Mouse (Mus musculus) large intestine, adult 2 months (tissue): ENCODE measurements around the gene Dis3. TPM values are rescaled to one million over a fixed set of nuclear protein-coding genes. Genes with fewer than 3 reads are reported as not detected.
"Not testable (repeated sequence)": the region's sequence is repeated elsewhere in the genome, so short reads cannot be mapped to it uniquely, and the experiment has no call there.

Experiments
- DNase-seq: peaks from one replicate; pipeline ENCODE4 v3.0.0-alpha.2; 2012; ENCODE audit warnings: low read depth, low spot score
- whole genome bisulfite sequencing: fragments of 180-500 bp; shearing (Covaris S2); methylation state at CpG from one replicate; pipeline ENCODE4 v1.1.7; 2018; 5-methylcytosine and 5-hydroxymethylcytosine counted together
- polyA plus RNA-seq: library from polyadenylated mRNA; depleted of rRNA; stranded (reverse); fragments of >200 nt; gene quantifications from 2 replicates; pipeline ENCODE4 v1.2.3, GENCODE M21; 2012

Dis3 gene
- polyA plus RNA-seq, 1 experiment = 2.7 TPM

DNA sequence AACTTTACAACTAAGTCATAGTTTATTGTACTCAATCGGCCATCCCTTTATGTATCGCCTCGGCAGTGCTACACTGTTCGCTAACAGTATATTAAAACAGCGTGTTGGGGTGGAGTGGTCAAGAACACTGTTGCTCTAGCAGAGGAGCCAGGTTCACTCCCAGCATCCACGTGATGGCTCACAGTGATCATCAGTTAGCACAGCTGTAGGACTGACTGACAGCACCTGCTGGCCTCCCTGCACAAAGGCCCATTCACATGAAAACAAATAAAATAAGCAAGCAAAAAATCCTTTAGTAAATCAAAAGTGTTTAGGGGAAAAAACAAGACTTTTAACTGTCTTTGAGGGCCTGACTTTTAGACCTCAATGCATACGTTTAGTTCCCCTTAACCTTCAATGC lies 10.6 kb downstream of the Dis3 start:
- 86% methylated on average over 7 of the region's 7 CpGs for WGBS
- DNase-seq = no peak

GRCm38 (mm10) chr14:99071146-99071545 lies 28.4 kb downstream of the Dis3 start:
- 92% methylated on average over 4 of the region's 4 CpGs for WGBS
- DNase-seq = no peak

DNA sequence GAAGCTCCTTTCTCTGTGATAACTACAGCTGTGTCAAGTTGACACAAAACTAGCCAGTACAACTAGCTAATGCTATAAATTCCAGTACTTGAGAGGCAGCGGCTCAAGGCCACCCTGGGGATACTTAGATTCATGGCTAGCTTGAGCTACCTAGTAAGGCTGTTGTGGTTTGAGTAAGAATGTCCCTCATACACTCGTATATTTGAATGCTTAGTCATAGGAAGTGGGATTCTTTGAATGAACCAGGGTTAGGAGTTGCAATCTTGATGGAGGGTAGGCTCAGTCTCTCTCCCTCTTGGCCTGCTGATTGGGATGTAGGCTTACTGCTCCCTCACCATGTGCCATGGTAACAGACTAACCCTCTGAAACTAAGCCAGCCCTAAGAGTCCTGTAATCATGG lies 36.5 kb downstream of the Dis3 start:
- no peak for DNase-seq
- 93% methylated on average over 2 of the region's 2 CpGs for WGBS

DNA sequence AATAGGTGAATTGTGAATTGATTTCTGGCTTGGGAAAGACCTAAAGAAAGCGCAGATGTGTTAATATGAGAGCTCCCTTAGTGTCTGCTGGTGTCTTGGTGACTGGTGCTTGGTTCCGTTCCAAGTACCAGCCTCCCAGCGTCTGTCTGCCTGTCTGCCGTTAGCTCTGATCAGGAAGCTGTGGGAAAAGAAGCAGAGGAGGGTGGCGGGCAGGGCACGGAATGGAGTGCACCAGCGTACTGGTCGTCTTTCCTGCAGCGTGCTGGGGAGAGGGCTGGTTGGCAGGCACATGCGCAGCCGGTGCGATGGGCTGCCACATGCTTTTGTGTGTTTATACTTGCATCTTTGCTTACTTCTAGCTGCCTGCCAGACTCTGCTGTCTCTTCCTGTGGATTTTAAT lies 39.0 kb downstream of the Dis3 start:
- DNase-seq = no peak
- 83% methylated on average over 12 of the region's 12 CpGs for WGBS

- no peak for DNase-seq
- WGBS = 72% methylated on average over 7 of the region's 7 CpGs
These were observed 40.5 kb downstream of the Dis3 start for GRCm38 (mm10) chr14:99058959-99059586.

- no peak for DNase-seq
- WGBS = under 1% methylated on average over 15 of the region's 15 CpGs
These were observed 52.8 kb downstream of the Dis3 start for GRCm38 (mm10) chr14:99046782-99047181.

DNA sequence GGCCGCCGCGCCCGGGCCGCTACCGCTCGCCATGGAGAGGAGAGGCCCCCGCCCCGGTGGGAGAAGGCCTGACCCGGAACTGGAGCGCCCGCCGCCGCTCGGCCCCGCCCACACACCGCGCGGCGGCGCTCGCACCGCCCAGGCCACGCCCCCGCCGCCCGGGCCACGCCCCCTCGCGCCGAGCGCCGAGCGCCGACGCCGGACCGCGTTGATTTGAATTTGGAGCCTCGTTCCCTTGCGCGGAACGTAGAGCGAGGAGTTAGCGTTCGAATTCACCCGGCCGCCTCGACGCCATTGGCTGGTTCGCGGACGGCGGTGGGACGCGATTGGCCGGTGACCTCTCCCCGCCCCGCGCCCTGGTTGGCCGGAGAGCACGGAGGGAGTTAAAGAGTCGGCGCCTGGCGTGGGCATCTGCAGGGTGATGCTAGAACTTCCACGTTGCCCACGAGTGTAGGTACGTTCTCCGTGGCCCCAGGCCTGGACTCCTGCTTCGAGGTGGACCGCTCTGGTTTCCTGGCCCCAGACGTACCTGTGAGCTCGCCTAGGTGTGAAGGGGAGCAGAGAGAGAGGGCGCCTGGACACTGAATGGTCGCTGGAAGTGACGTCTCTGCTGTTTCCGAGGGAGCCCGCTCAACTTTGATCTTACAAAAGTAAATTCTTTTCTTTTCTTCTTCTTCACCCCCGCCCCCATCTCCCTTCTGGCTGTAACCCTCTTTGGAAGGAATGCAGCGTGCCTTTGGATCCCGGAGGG lies 53.4 kb downstream of the Dis3 start, which contains the start of the genes Mzt1 and Bora:
Gene Mzt1 (minus strand): TSS at position 104 of the 751 bp plus-strand sequence.
Gene Bora (plus strand): TSS at position 192 of the 751 bp plus-strand sequence.
- WGBS = under 1% methylated on average over 76 of the region's 81 CpGs
- DNase-seq = peak; percentile 81

- under 1% methylated on average over 69 of the region's 70 CpGs for WGBS
- DNase-seq = no peak
These were observed 54.1 kb downstream of the Dis3 start for GRCm38 (mm10) chr14:99045378-99046030.

DNA sequence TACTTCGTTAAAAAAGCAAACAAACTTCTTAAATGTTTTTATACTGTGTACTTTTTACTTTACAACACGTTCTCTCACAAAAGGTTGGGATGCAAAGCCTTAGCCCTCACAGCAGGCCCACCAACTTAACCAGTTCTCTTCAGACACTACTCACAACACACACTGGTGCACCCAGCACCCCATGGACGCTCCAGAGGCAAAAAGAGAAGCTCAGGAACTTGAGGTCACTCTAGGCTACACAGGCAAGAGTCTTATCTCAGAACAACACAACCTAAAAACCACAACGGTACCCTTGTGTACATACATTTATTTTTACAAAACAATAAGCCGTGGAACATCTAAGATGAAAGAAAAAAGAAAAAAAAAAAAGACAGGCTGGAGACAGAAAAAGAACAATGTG lies 54.9 kb downstream of the Dis3 start:
- WGBS = 4% methylated on average over 5 of the region's 5 CpGs
- DNase-seq = no peak

GRCm38 (mm10) chr14:99044096-99044495 lies 55.5 kb downstream of the Dis3 start:
- DNase-seq = no peak
- WGBS = 47% methylated on average over 10 of the region's 10 CpGs

DNA sequence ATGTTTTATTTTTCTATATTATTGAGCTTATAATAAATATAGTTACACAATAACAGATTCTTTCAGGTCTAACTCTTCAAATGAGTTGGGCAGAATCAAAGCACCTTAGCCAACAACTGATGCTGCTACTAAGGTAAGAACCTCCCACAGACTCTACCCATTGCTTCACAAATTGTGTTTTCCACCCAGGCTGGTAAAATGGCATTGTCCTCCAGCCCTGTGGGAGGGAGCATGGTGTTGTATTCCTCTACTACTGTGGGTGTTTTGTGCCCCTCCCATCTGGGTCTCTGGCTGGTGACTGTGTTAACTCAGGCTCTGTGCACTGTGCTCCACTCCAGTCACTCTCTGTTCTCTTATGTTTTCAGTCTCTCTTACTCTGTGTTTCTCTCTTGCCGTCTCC lies 56.1 kb downstream of the Dis3 start:
- WGBS = 75% methylated on average over 1 of the region's 1 CpGs
- no peak for DNase-seq

DNA sequence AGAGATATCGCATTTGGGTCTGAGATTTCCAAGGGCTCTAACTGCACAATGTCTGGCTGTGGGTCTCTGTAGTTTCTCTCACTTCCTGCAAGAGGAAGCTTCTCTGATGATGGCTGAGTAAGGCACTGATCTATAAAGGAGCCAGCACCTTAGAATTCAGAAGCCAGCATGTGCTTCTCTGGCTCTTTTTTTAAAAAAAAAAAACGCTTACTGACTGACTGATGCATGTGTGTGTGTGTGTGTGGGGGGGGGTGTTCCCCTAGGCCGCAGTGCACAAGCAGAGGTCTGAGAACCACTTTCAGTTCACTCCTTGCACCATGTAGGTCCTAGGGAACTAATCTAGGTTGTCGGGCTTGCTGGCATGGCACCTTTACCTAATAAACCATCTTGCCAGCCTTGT lies 58.2 kb downstream of the Dis3 start:
- 56% methylated on average over 4 of the region's 4 CpGs for WGBS
- no peak for DNase-seq

DNA sequence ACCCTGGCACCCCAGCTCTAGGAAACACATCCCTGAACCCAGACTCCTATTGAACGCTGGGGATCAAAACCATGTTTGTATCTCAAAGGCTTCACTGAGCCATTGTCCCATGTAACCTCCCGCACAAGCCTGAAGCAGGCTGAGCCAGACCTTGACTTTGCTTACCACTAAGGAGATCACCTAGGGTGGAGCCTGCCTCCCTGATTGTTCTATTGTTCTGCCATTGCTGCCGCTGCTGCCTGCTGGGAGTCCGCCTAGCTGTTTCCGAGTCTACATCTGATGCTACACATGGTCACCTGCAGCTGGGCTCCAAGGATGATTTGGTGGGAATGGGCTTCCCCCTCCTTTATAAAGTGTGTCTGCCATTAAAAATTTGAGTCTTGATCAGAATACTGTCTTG lies 60.3 kb downstream of the Dis3 start:
- WGBS = 81% methylated on average over 5 of the region's 5 CpGs
- DNase-seq = not testable (repeated sequence)

- DNase-seq = no peak
- WGBS = 50% methylated on average over 2 of the region's 2 CpGs
These were observed 61.9 kb downstream of the Dis3 start for GRCm38 (mm10) chr14:99037703-99038102.

- WGBS = 71% methylated on average over 4 of the region's 4 CpGs
- no peak for DNase-seq
These were observed 63.5 kb downstream of the Dis3 start for GRCm38 (mm10) chr14:99036039-99036438.

DNA sequence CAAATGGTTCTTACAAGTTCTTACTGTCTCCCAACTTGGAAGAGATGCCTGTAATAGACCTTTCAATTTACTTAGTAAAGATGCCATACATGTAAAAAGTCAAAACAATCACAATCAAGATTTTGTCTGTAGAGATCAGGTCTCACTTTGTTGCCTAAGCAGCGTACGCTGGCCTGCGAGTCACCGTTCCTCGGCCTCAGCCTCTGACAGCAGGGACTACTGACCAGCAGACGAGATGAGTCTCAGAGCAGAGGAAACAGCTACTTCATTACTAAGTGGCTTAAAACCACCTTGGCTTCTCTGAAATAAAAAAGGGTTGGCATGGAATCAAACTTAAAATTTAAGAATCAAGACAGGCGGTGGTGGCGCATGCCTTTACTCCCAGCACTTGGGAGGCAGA lies 64.7 kb downstream of the Dis3 start:
- not testable (repeated sequence) for DNase-seq
- WGBS = 95% methylated on average over 8 of the region's 8 CpGs

DNA sequence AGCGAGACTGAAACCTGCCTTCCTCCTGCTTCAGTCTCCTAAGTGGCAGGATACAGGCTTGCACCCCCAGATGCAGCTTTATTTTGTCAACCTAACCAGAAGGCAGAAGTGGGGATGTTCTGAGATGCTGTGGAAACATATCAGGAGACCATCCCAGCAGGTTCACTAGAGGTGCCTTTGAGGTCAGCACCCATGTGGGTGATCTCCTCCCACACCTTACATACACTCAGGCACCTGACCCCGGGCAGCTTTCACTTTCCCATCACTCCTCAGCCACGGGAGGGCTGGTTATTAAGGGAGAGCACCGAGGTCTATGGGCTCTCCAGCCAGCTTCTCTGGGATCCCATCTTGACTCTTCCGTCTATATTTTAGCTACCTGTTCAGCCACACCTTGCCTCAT lies 67.0 kb downstream of the Dis3 start:
- 55% methylated on average over 5 of the region's 5 CpGs for WGBS
- no peak for DNase-seq

DNA sequence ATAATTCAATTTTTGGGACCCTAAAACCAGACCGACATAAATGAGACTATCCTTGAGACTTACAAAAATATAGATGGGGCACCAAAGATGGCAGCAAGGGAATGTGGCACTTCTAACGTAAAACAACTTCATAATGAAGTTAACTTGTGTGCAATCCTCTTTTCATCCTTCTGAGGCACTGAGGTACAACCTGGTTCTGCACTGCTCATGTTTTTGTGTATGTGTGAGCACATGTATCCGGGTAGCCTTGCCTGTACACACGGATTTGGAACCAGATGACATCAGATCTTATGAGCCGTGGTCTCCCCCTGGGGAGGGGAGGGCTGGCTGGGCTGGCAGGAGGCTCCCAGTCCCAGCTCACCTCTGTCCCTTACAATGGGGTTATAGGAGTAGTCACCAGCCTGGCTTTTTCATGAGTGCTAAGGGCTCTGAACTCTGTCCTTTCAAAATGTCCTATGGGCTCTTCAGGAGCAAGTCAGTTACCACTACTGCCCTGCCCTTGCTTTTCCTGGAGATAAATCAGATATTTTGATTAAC lies 68.2 kb downstream of the Dis3 start:
- 81% methylated on average over 5 of the region's 5 CpGs for WGBS
- DNase-seq = no peak

DNA sequence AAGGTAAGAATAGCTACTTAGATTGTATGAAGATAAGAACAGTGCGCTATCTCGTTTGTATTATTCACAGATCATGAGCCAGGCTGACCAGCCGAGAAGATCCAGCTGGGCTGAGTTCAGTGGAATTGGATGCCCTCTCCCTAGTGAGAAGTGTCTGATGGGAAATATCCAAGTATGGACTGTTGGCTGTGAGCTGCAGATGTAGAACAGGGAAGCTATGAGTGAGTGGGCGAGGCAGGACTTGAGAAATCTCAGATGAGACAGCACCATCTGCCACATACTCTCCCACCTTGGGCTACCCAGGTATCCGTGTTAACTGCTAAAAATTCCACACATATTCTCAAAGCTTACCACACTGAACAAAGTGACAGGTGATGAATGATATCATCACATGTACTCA lies 69.6 kb downstream of the Dis3 start:
- DNase-seq = no peak
- 64% methylated on average over 5 of the region's 5 CpGs for WGBS
